Mouse (Mus musculus) thymus, adult 2 months (tissue): Measurements from ENCODE around the gene Btbd11. TPM values are rescaled to one million over a fixed set of nuclear protein-coding genes. Genes with fewer than 3 reads are reported as not detected.

ENCODE experiments used
- DNase-seq: peaks from one replicate; pipeline ENCODE4 v3.0.0; 2021
- H3K27ac ChIP-seq: fragments of 200-500 bp; 2 replicates; pipeline ENCODE4 v1.5.1; 2012; ENCODE audit warnings: low read length, control low read depth; ENCODE audit not compliant: control insufficient read depth, insufficient read depth
- H3K27me3 ChIP-seq: fragments of 200-500 bp; 2 replicates; pipeline ENCODE4 v1.6.1; 2012; ENCODE audit warnings: mild to moderate bottlenecking, low read length, moderate library complexity, mixed read lengths; ENCODE audit not compliant: control insufficient read depth, insufficient read depth
- H3K36me3 ChIP-seq: fragments of 200-500 bp; 2 replicates; pipeline ENCODE4 v1.6.1; 2012; ENCODE audit warnings: mild to moderate bottlenecking, low read length, moderate library complexity; ENCODE audit not compliant: control insufficient read depth, insufficient read depth
- H3K4me1 ChIP-seq: fragments of 200-500 bp; replicated peaks from 2 replicates; pipeline ENCODE4 v1.6.1; 2012; ENCODE audit warnings: low read length; ENCODE audit not compliant: control insufficient read depth, insufficient read depth
- H3K4me3 ChIP-seq: fragments of 200-500 bp; 2 replicates; pipeline ENCODE4 v1.5.1; 2012; ENCODE audit warnings: mild to moderate bottlenecking, low read length, control low read depth, moderate library complexity; ENCODE audit not compliant: control insufficient read depth, insufficient read depth
- CTCF ChIP-seq: fragments of 200-500 bp; IDR thresholded peaks from 2 replicates; pipeline ENCODE4 v1.5.1; 2012; ENCODE audit warnings: mild to moderate bottlenecking, control low read depth, low read length, moderate library complexity, borderline replicate concordance; ENCODE audit not compliant: control insufficient read depth, poor library complexity, insufficient read depth; ENCODE audit errors: extremely low read depth
- POLR2A ChIP-seq: fragments of 200-500 bp; IDR thresholded peaks from 2 replicates; pipeline ENCODE4 v1.6.1; 2012; ENCODE audit warnings: mild to moderate bottlenecking, low read length, control low read depth, moderate library complexity; ENCODE audit not compliant: control insufficient read depth, poor library complexity, insufficient read depth; ENCODE audit errors: extremely low read depth
- WGBS: fragments of 180-500 bp; shearing (Covaris S2); methylation state at CpG from one replicate; pipeline ENCODE4 v1.1.7; 2018; 5-methylcytosine and 5-hydroxymethylcytosine counted together
- polyA plus RNA-seq: library from polyadenylated mRNA; depleted of rRNA; stranded (reverse); fragments of >200 nt; gene quantifications from 2 replicates; pipeline ENCODE4 v1.2.3, GENCODE M21; 2012

The Btbd11 gene
- polyA plus RNA-seq, 1 experiment: 32.3 TPM

DNA sequence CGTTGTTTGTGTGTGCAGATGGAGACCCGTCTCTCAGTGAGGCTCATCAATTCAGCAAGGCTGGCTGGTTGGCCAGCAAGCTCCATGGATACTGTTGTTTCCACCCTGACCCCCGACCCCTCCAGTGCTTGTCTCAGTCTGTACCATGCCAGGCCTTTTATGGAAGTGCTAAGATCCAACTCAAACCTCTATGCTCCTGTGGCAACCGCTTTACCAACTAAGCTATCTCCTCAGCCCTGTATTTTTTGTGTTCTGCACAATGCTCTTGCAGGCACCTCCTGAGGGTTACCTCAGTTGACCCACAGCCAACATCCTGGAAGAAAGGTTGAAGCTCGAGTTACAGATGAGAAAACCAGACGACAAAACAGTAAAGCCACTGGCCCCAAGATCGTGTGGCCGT, 230.5 kb downstream of the Btbd11 start:
- Histone ChIP-seq H3K4me1 (no peaks in the 10 kb centered on the region), H3K4me3 (no peak overlapping the region), H3K27me3 (no peaks in the 10 kb centered on the region), H3K36me3 (no peaks in the 10 kb centered on the region), H3K27ac (no peak overlapping the region)
- DNase-seq: no peak
- TF ChIP-seq CTCF (no peak), POLR2A (no peak)
- WGBS: 78% methylated on average over 8 of the region's 8 CpGs

DNA sequence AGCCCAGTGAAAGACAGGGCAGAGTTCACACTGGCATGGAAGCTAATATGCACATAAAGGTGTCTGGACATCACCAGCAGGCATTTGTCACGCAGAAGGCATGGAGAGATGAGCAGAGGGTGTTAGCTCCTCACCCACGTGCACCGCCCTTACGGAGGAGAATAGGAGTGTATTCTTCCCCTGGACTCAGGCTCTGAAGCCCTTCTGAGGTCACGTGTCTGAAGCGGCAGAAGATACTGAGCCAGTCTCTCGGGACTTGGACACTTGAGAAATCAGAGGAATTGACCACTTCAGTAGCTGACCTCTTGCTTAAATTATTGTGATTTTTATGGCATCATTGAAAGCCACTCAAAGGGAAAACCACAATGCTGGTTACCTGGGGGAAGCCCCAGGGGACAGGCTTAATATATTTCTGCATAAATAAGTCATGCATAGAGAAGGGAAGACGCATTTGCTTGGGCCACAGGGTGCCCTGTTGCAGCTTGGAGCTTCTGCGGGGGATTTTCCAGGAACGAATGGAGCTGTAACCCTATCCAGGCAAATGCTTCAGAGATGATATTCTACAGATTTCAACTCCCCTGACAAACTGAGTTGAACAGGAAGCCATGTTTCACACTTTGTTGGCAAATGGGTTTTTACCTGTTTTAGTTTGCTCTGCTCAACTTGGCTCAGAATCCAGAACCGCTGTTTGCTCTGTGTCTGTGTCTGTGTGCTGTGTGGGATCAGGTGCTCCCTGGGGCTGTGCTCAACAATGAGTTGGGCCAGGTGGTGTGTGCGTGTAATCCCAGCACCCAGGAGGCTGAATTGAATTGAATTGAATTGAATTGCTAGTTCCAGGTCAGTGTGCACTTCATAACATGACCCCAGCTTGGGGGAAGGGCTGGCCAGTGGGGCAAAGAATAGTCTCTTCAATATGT, 231.1 kb downstream of the Btbd11 start:
- Histone ChIP-seq H3K4me1 (no peaks in the 10 kb centered on the region), H3K4me3 (no peak overlapping the region), H3K36me3 (no peaks in the 10 kb centered on the region), H3K27ac (no peak overlapping the region), H3K27me3 (no peaks in the 10 kb centered on the region)
- no peak for DNase-seq
- TF ChIP-seq CTCF: no peak
- TF ChIP-seq POLR2A: no peak
- 88% methylated on average over 12 of the region's 12 CpGs for WGBS

DNA sequence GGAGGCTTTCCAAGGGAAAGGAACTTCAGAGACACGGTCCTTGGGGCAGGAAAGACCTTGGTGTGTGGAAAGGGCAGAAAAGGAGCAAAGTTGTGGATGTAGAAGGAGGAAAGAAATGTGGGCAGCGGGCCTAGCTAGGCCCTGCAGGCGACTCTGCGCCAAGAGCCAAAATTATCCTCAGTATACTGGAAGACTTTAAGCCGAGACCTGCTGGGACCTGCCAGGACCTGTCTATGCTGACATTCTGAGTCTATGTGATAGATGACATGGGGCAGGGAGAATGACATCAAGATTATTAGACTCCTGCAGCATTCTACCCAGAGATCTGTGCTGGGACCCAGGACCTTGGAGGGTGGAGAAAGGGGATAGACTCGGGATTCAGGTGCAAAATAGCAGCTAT, 234.5 kb downstream of the Btbd11 start:
- no peaks in the 10 kb centered on the region for H3K36me3 ChIP-seq
- 93% methylated on average over 6 of the region's 6 CpGs for WGBS
- peaks cover 5% of the 10 kb centered on the region for H3K4me1 ChIP-seq
- no peak for DNase-seq
- no peak overlapping the region for H3K27ac ChIP-seq
- no peaks in the 10 kb centered on the region for H3K27me3 ChIP-seq
- no peak for TF ChIP-seq CTCF
- TF ChIP-seq POLR2A: no peak
- H3K4me3 ChIP-seq: no peak overlapping the region

GRCm38 (mm10) chr10:85624504-85625169, 238.0 kb downstream of the Btbd11 start:
- H3K27ac ChIP-seq: no peak overlapping the region
- H3K36me3 ChIP-seq: no peaks in the 10 kb centered on the region
- H3K4me3 ChIP-seq: peak overlapping the region; percentile 43
- TF ChIP-seq POLR2A (no peak), CTCF (no peak)
- peak; percentile 27 for DNase-seq
- H3K4me1 ChIP-seq: peaks cover 5% of the 10 kb centered on the region
- 4% methylated on average over 31 of the region's 31 CpGs for WGBS
- H3K27me3 ChIP-seq: no peaks in the 10 kb centered on the region

DNA sequence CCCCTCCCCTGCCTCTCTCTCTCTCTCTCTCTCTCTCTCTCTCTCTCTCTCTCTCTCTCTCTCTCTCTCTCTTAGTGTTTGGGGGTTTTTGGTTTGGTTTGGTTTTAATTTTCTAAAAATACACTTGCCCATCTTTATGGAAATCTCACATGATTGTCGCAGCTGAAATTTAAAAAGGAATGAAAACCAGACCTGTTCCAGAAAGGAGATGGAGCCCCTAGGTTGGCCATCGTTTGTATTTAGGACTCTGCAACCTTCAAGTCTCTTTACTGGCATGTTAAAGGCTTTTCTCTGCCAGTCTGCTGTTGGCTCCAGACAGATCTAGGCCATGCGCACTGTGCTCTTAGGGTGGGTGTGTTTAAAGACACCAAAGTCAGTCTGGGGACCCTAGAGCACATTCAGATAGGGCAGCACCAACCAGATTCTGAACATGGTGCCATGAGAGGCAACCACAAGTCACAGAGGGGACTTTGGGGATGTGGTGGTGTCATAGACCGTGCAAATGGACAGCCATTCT, 238.6 kb downstream of the Btbd11 start:
- peaks cover 5% of the 10 kb centered on the region for H3K4me1 ChIP-seq
- H3K27ac ChIP-seq: no peak overlapping the region
- no peak overlapping the region for H3K4me3 ChIP-seq
- no peaks in the 10 kb centered on the region for H3K36me3 ChIP-seq
- H3K27me3 ChIP-seq: no peaks in the 10 kb centered on the region
- no peak for DNase-seq
- WGBS: 63% methylated on average over 4 of the region's 4 CpGs
- TF ChIP-seq CTCF: no peak
- TF ChIP-seq POLR2A: no peak

DNA sequence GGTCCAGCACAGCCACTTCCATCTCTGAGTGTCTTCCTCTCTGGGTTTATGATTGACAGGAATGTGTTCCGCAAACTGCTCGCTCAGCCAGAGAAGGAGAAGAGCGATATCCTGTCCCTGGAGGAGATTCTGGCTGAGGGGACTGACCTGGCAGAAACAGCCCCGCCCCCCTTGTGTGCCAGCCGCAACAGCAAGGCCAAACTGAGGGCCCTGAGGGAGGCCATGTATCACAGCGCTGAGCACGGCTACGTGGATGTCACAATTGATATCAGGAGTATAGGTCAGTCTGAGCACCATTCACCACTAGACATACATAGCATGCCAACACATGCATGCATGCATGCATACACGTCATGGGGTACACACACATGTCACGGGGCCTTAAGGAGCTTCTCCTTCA, 245.4 kb downstream of the Btbd11 start:
- 89% methylated on average over 10 of the region's 10 CpGs for WGBS
- H3K27me3 ChIP-seq: no peaks in the 10 kb centered on the region
- no peak for DNase-seq
- H3K36me3 ChIP-seq: no peaks in the 10 kb centered on the region
- no peak overlapping the region for H3K27ac ChIP-seq
- TF ChIP-seq CTCF (no peak), POLR2A (no peak)
- no peak overlapping the region for H3K4me3 ChIP-seq
- H3K4me1 ChIP-seq: no peaks in the 10 kb centered on the region

DNA sequence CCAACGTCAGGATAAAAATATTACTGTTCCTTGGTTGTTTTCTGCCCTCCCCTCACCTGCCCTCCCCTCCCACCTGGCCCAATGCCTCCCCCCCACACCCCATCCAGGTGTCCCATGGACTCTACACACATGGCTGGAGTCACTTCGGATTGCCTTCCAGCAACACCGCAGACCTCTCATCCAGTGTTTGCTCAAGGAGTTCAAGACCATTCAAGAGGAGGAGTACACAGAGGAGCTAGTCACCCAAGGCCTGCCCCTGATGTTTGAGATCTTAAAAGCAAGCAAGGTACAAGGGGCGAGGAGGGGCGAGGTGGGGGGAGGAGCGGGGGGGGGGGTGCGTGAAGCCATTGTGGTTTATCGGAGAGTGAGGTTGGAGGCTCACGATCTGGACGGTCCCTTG, 247.0 kb downstream of the Btbd11 start:
- WGBS: 96% methylated on average over 10 of the region's 10 CpGs
- H3K4me1 ChIP-seq: no peaks in the 10 kb centered on the region
- H3K36me3 ChIP-seq: no peaks in the 10 kb centered on the region
- no peaks in the 10 kb centered on the region for H3K27me3 ChIP-seq
- TF ChIP-seq POLR2A (no peak), CTCF (no peak)
- H3K4me3 ChIP-seq: no peak overlapping the region
- no peak overlapping the region for H3K27ac ChIP-seq
- DNase-seq: no peak
